Mouse (Mus musculus) cerebellum, adult 2 months (tissue): ENCODE data around the gene Slc39a11. TPM values are rescaled to one million over a fixed set of nuclear protein-coding genes. Genes with fewer than 3 reads are reported as not detected.
A peak's percentile ranks its signal among the peaks of the same experiment; 100 is the strongest.

Source experiments
- DNase-seq, 2 experiments: peaks; one replicate each; pipeline ENCODE4 v3.0.0; 2021
- H3K27ac ChIP-seq: fragments of 200-500 bp; 2 replicates; pipeline ENCODE4 v1.5.1; 2012; ENCODE audit warnings: low read length, control low read depth, inconsistent platforms; ENCODE audit not compliant: insufficient read depth
- H3K27me3 ChIP-seq: fragments of 200-500 bp; 2 replicates; pipeline ENCODE4 v1.6.1; 2012; ENCODE audit warnings: inconsistent platforms, mild to moderate bottlenecking, low read length, moderate library complexity; ENCODE audit not compliant: control insufficient read depth, insufficient read depth
- H3K4me1 ChIP-seq: fragments of 200-500 bp; 2 replicates; pipeline ENCODE4 v1.6.1; 2011; ENCODE audit warnings: low read length; ENCODE audit not compliant: control insufficient read depth, insufficient read depth
- H3K4me3 ChIP-seq: fragments of 200-500 bp; replicated peaks from 2 replicates; pipeline ENCODE3; 2011; ENCODE audit warnings: mild to moderate bottlenecking, low read depth, low read length, control low read depth; ENCODE audit not compliant: insufficient read depth
- CTCF ChIP-seq: fragments of 200-500 bp; IDR thresholded peaks from 2 replicates; pipeline ENCODE4 v1.5.1; 2011; ENCODE audit warnings: low read depth, mild to moderate bottlenecking, control low read depth, low read length, moderate library complexity, borderline replicate concordance; ENCODE audit not compliant: insufficient read depth
- POLR2A ChIP-seq: fragments of 200-500 bp; IDR thresholded peaks from 2 replicates; pipeline ENCODE4 v1.6.1; 2011; ENCODE audit warnings: low read length, control low read depth, borderline replicate concordance; ENCODE audit not compliant: insufficient read depth
- WGBS: fragments of 180-500 bp; shearing (Covaris S2); methylation state at CpG from one replicate; pipeline ENCODE4 v1.1.7; 2018; 5-methylcytosine and 5-hydroxymethylcytosine counted together
- polyA plus RNA-seq: library from polyadenylated mRNA; depleted of rRNA; stranded (reverse); fragments of >200 nt; gene quantifications from 2 replicates; pipeline ENCODE4 v1.2.3, GENCODE M21; 2012; rRNA removed

Slc39a11 gene
- polyA plus RNA-seq, result 13.0 and 14.1 TPM in 2 replicates

DNA sequence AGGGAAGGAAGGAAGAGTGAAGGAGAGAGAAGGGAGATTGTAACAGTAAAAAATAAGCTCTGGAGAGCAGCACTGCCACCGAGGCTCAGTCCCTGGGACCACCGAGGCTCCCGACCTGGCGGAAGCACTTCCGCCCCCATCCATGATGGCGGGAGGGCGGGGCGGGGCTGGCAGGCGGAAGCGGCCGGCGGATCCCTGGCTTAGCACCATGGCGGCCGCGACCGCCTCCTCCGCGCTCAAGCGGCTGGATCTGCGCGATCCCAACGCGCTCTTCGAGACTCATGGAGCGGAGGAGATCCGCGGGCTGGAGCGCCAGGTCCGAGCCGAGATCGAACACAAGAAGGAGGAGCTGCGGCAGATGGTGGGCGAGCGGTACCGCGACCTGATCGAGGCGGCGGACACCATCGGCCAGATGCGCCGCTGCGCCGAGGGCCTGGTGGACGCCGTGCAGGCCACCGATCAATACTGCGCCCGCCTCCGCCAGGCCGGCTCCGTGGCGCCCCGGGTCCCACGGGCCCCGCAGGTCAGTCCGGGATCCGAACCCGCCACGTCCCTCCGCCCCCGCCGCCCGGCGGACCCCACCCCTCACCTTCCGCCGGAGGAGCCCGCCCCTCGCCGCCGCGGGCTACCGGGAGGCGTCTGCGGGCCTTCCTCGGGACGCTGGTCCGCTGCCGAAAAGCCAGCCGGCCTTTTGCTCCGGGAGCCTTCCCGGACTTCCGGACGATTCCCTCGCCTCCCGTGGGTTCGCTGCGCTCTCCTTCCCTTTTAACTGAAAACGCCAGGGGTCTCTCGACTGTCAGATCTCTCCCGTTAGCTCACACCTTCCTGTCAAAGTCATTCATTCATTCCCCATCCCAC lies at the start of gene Slc39a11:
Gene Slc39a11, minus strand, starts transcription at position 727 of the 858 bp plus-strand sequence.
- H3K27ac ChIP-seq, result peak within 1 kb of the TSS; percentile 74
- peak within 1 kb of the TSS; percentile 78 for H3K4me3 ChIP-seq
- TF ChIP-seq CTCF (no peak), POLR2A (peak; percentile 59)
- WGBS, result under 1% methylated on average over 91 of the region's 91 CpGs
- no peaks in the 10 kb centered on the region for H3K27me3 ChIP-seq
- DNase-seq, result peak; percentile 71 to 75
- H3K4me1 ChIP-seq, result peaks cover 15% of the 10 kb centered on the region

GRCm38 (mm10) chr11:113699643-113700042 lies 49.8 kb upstream of the Slc39a11 start:
- 91% methylated on average over 7 of the region's 7 CpGs for WGBS
- TF ChIP-seq CTCF (no peak), POLR2A (no peak)
- Histone ChIP-seq H3K27ac (no peak overlapping the region), H3K4me1 (no peaks in the 10 kb centered on the region), H3K4me3 (no peak overlapping the region), H3K27me3 (no peaks in the 10 kb centered on the region)
- DNase-seq, result no peak

GRCm38 (mm10) chr11:113698013-113698545 lies 48.2 kb upstream of the Slc39a11 start:
- no peak for DNase-seq
- no peak for TF ChIP-seq CTCF
- no peak for TF ChIP-seq POLR2A
- Histone ChIP-seq H3K4me1 (no peaks in the 10 kb centered on the region), H3K27me3 (no peaks in the 10 kb centered on the region), H3K4me3 (no peak overlapping the region), H3K27ac (no peak overlapping the region)
- WGBS, result 79% methylated on average over 12 of the region's 12 CpGs

DNA sequence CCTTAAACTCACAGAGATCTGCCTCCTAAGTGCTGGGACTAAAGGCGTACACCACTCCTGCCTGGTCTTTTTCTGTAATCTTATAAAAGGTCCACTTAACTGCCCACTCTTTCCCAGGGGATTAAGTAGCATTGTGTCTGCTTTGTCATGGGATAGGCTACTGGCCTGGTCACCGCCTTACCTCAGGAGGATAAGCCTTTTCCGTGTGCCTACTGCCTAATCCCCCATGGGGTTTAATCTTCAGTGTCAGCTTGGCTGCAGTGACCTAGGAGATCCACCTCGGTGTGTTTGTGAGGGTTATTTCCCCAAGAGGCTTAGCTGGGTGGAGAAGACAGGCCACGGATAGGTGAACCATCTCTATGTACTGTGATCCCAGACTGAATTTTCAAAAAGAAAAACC lies 47.7 kb upstream of the Slc39a11 start:
- 76% methylated on average over 5 of the region's 5 CpGs for WGBS
- no peak for DNase-seq
- TF ChIP-seq CTCF, result no peak
- TF ChIP-seq POLR2A, result no peak
- Histone ChIP-seq H3K4me3 (no peak overlapping the region), H3K4me1 (no peaks in the 10 kb centered on the region), H3K27me3 (no peaks in the 10 kb centered on the region), H3K27ac (no peak overlapping the region)

DNA sequence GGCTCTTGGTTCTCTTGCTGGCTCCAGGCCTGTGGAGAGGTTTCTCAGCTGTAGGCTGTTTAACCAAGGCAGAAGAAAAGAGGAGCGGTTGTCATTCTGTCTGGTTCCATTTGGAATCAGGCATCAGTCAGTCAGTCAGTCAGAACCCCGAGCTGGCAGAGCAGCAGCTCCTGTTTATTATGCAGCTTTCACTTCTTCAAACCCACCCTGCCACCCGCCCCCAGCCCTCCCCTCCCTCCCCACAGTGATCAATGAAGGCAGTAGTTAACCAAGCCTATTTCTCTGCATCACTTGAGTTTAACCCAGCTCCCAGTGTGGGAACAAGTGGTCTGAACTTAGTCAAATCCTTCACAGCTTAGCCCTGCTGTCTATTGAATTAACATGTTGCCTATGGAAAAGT lies 42.0 kb upstream of the Slc39a11 start:
- H3K4me3 ChIP-seq, result no peak overlapping the region

DNA sequence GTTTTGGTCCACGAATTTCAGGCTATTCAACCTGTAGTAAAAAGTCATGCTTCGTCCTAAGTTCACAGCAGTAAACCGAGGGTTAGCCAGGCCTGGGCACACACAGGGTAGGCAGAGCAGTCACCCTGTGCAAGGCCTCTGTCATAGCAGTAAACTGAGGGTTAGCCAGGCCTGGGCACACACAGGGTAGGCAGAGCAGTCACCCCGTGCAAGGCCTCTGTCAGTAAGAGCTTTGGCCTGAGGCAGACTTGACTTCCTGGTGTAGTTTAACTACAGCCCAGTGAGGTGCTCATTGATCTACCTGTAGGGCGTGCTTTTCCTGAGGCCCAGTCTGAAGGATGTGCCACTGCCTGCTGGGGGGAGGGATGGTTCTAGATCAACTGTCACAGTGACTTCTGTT lies 41.4 kb upstream of the Slc39a11 start:
- TF ChIP-seq CTCF (no peak), POLR2A (no peak)
- WGBS, result 91% methylated on average over 5 of the region's 5 CpGs
- H3K4me1 ChIP-seq, result no peaks in the 10 kb centered on the region
- H3K27ac ChIP-seq, result no peak overlapping the region
- H3K4me3 ChIP-seq, result no peak overlapping the region
- no peak for DNase-seq
- H3K27me3 ChIP-seq, result no peaks in the 10 kb centered on the region

More for the DNA sequence above, 42.0 kb upstream of the Slc39a11 start:
- TF ChIP-seq POLR2A (no peak), CTCF (no peak)
- WGBS, result 60% methylated on average over 3 of the region's 3 CpGs
- H3K27me3 ChIP-seq, result no peaks in the 10 kb centered on the region
- H3K27ac ChIP-seq, result no peak overlapping the region
- DNase-seq, result no peak
- H3K4me1 ChIP-seq, result no peaks in the 10 kb centered on the region

DNA sequence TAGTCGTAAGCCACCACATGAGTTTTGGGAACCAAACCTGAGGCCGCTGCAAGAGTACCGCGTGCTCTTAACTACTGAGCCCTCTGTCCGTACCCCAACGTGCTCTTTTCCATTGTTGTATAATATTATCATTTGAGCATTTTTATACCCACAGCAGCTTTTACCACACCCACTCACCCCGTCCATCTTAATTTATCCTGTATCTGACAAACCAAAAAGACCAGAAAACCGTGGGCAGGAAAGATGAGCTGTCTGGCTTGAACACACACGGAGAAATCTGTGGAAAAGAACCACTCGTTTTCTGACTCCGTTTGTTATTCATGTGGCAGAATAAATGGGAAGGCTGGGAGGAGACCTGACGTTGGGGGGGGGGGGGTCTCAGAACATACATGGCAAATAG lies 40.6 kb upstream of the Slc39a11 start:
- no peak overlapping the region for H3K27ac ChIP-seq
- TF ChIP-seq CTCF (no peak), POLR2A (no peak)
- DNase-seq, result no peak
- no peaks in the 10 kb centered on the region for H3K4me1 ChIP-seq
- no peaks in the 10 kb centered on the region for H3K27me3 ChIP-seq
- no peak overlapping the region for H3K4me3 ChIP-seq
- WGBS, result 93% methylated on average over 12 of the region's 12 CpGs

DNA sequence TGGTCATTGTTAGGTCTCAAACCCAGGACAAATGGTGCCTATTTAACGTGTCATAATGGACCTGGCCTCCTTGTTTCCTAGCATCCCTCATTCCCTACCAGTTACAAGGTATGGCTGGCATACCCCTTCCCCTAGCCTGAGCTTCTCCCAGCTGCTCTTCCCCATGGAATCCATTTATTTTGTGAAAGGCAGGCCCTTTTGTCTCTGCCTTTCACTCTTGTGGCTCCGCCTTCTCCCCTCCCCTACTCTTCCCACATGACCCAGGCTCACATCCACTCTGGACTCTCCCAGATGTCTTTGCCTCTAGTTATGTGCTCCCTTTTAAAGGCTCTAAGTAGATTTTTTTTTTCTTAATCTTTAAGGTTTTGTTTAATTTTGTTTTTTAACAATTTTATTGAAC lies 37.2 kb upstream of the Slc39a11 start:
- WGBS, result 68% methylated on average over 2 of the region's 2 CpGs
- Histone ChIP-seq H3K4me1 (peaks cover 3% of the 10 kb centered on the region; the same call in 1 of the 2 replicates), H3K27me3 (no peaks in the 10 kb centered on the region), H3K27ac (no peak overlapping the region), H3K4me3 (no peak overlapping the region)
- TF ChIP-seq POLR2A, result no peak
- TF ChIP-seq CTCF, result no peak
- DNase-seq, result no peak
